Mouse (Mus musculus) adrenal gland, adult (tissue): ENCODE measurements at regions not wholly inside any gene's neighbourhood (a gene's known extent, or its start where the extent isn't known, plus 50 kb on each side); places are given as distances from the start of the nearest gene placed in this dataset.

Experiments
- DNase-seq, 2 experiments: peaks; one replicate each; pipeline ENCODE4 v3.0.0; 2022 to 2023; ENCODE audit warnings: low spot score in 1 of 2; ENCODE audit not compliant: inconsistent age in 2 of 2

- DNase-seq = no peak
These were observed 55.5 kb downstream of the E030025P04Rik start for GRCm38 (mm10) chr11:109088488-109089252.

- DNase-seq = no peak
These were observed 62.2 kb downstream of the E030025P04Rik start for GRCm38 (mm10) chr11:109081957-109082356.

GRCm38 (mm10) chr11:109081454-109081853, 62.7 kb downstream of the E030025P04Rik start:
- no peak for DNase-seq

- DNase-seq = no peak
These were observed 63.2 kb downstream of the E030025P04Rik start for GRCm38 (mm10) chr11:109080847-109081415.

- peak; percentile 76 to 80 for DNase-seq
These were observed 64.7 kb downstream of the E030025P04Rik start for GRCm38 (mm10) chr11:109079466-109079865.

- DNase-seq = peak in 1 of 2 experiments; percentile 34
These were observed 67.4 kb downstream of the E030025P04Rik start for GRCm38 (mm10) chr11:109076587-109077417.

- DNase-seq = no peak
These were observed 72.8 kb downstream of the E030025P04Rik start for GRCm38 (mm10) chr11:109071340-109071739.

- DNase-seq = no peak
These were observed 73.8 kb downstream of the E030025P04Rik start for GRCm38 (mm10) chr11:109070412-109070811.

GRCm38 (mm10) chr11:109069326-109069709, 74.9 kb downstream of the E030025P04Rik start:
- DNase-seq = peak; percentile 83 to 90

GRCm38 (mm10) chr11:109068371-109069325, 75.5 kb downstream of the E030025P04Rik start:
- peak; percentile 70 to 89 for DNase-seq

GRCm38 (mm10) chr11:109067733-109068132, 76.4 kb downstream of the E030025P04Rik start:
- peak in 1 of 2 experiments; percentile 77 for DNase-seq

- DNase-seq = no peak
These were observed 82.2 kb downstream of the E030025P04Rik start for GRCm38 (mm10) chr11:109061971-109062370.

- DNase-seq = peak; percentile 48 to 76
These were observed 83.7 kb downstream of the E030025P04Rik start for GRCm38 (mm10) chr11:109060527-109060908.

- no peak for DNase-seq
These were observed 84.2 kb downstream of the E030025P04Rik start for GRCm38 (mm10) chr11:109059863-109060526.

- DNase-seq = no peak
These were observed 86.1 kb downstream of the E030025P04Rik start for GRCm38 (mm10) chr11:109058021-109058420.

- DNase-seq = peak; percentile 2 to 20
These were observed 95.7 kb downstream of the E030025P04Rik start for GRCm38 (mm10) chr11:109048257-109049101.

GRCm38 (mm10) chr11:109047483-109048110, 96.6 kb downstream of the E030025P04Rik start:
- peak; percentile 3 to 46 for DNase-seq

- peak in 1 of 2 experiments; percentile 58 for DNase-seq
These were observed 97.7 kb downstream of the E030025P04Rik start for GRCm38 (mm10) chr11:109046446-109046845.
